Mouse (Mus musculus): ENCODE data around the gene Rag1. TPM values are rescaled to one million over a fixed set of nuclear protein-coding genes. Genes with fewer than 3 reads are reported as not detected.

Rag1 gene
- polyA plus RNA-seq (2012; rRNA removed), result 0.06 and 0.12 TPM in 2 replicates

DNA sequence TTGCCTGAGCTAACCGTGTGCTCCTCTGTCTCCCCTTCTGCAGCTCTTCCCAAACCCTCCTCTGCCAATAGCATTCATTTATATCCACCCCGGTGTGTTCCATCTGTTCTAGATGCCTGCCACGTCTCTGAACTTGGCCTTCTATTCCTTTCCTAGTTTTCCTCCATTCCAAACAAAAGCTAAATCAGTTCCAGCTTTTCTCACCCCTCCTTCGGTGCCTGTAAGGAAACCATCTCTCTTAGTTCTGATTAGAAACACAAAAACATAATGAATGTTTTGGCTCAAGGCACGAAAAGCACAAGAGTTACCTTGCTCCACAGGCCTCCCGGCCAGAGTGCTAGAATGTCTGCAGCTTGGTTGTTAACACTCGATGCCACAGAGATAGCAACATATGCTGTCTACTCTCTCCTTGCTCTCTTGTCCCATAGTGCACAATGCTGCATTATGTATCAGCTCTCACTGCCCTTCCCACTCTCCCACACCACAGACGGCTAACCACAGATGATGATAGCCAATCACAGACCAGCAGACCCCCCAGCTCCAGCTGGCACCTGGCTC, at the start of gene Rag1, which contains the start of gene B230118H07Rik:
Rag1 (minus strand) TSS at position 388 of the 558 bp plus-strand sequence.
B230118H07Rik (minus strand) TSS at position 419 of the 558 bp plus-strand sequence.
- DNase-seq (ENCODE audit: low read depth in 1 of 2, low spot score in 2 of 2), result no peak
- TF ChIP-seq CTCF (IDR thresholded peaks at IDR 0.05; ENCODE audit: extremely low read depth, insufficient read depth, insufficient read length, insufficient replicate concordance) (no peak), POLR2A (IDR thresholded peaks at IDR 0.05; ENCODE audit: low read depth, low read length) (no peak)
- Histone ChIP-seq H3K27me3 (ENCODE audit: control insufficient read depth, insufficient read depth, low read length) (no peaks in the 10 kb centered on the region), H3K36me3 (ENCODE audit: control insufficient read depth, insufficient read depth, low read length) (no peaks in the 10 kb centered on the region), H3K4me1 (ENCODE audit: control insufficient read depth, insufficient read depth, insufficient read length) (peaks cover 2% of the 10 kb centered on the region; the same call in 1 of the 2 replicates), H3K4me3 (ENCODE audit: extremely low read depth, insufficient read depth, insufficient read length) (no peak within 1 kb of the TSS), H3K27ac (ENCODE audit: insufficient read depth, low read length) (no peak within 1 kb of the TSS)
- whole genome bisulfite sequencing, result 27% methylated on average over 8 of the region's 8 CpGs

- Histone ChIP-seq H3K27me3 (ENCODE audit: control insufficient read depth, insufficient read depth, low read length) (no peaks in the 10 kb centered on the region), H3K36me3 (ENCODE audit: control insufficient read depth, insufficient read depth, low read length) (peaks cover 33% of the 10 kb centered on the region), H3K4me3 (ENCODE audit: extremely low read depth, insufficient read depth, insufficient read length) (no peak overlapping the region), H3K27ac (ENCODE audit: insufficient read depth, low read length) (no peak overlapping the region), H3K4me1 (ENCODE audit: control insufficient read depth, insufficient read depth, insufficient read length) (peaks cover 4% of the 10 kb centered on the region)
- DNase-seq (ENCODE audit: low read depth in 1 of 2, low spot score in 2 of 2), result no peak
- no peak for TF ChIP-seq CTCF (IDR thresholded peaks at IDR 0.05; ENCODE audit: extremely low read depth, insufficient read depth, insufficient read length, insufficient replicate concordance)
- TF ChIP-seq POLR2A (IDR thresholded peaks at IDR 0.05; ENCODE audit: low read depth, low read length), result no peak
- WGBS, result 93% methylated on average over 7 of the region's 7 CpGs
Measured at GRCm38 (mm10) chr2:101695584-101695983, 46.3 kb upstream of the Rag1 start.

DNA sequence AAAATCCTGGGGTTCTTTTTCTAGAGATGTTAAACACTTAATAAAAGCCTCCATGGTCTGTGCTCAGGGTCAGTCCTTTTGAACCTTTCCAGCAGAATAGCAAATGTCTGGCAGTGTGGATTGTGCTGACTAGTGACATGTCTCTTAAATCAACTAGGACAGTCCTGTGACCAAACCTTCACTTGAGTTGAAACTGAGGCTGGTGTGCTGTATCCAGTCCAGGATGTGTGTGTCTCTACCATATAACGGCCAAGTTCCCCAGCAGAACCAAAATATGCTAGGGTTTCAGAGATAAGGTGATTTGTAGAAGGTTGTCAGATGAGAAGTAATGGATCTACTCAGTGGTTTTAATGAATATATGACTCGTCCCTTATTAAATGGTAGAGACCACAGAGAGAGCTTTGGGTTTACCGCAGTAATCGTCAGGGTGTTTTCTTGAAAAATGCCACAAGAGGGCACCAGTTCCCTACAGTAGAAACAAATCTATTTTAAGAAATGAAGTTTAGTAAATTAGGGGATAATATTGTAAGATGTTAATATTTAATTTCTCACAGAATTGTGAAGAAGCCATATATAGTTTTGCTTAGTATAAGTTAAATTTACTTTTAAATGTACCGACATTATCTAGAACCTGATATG, 44.4 kb upstream of the Rag1 start:
- H3K27me3 ChIP-seq (ENCODE audit: control insufficient read depth, insufficient read depth, low read length), result no peaks in the 10 kb centered on the region
- TF ChIP-seq POLR2A (IDR thresholded peaks at IDR 0.05; ENCODE audit: low read depth, low read length) (no peak), CTCF (IDR thresholded peaks at IDR 0.05; ENCODE audit: extremely low read depth, insufficient read depth, insufficient read length, insufficient replicate concordance) (no peak)
- H3K4me3 ChIP-seq (ENCODE audit: extremely low read depth, insufficient read depth, insufficient read length), result no peak overlapping the region
- no peak overlapping the region for H3K27ac ChIP-seq (ENCODE audit: insufficient read depth, low read length)
- H3K36me3 ChIP-seq (ENCODE audit: control insufficient read depth, insufficient read depth, low read length), result peaks cover 42% of the 10 kb centered on the region
- no peak for DNase-seq (ENCODE audit: low read depth in 1 of 2, low spot score in 2 of 2)
- H3K4me1 ChIP-seq (ENCODE audit: control insufficient read depth, insufficient read depth, insufficient read length), result peaks cover under 1% of the 10 kb centered on the region
- WGBS, result 54% methylated on average over 5 of the region's 5 CpGs

GRCm38 (mm10) chr2:101693043-101693442, 43.7 kb upstream of the Rag1 start:
- no peak for DNase-seq (ENCODE audit: low read depth in 1 of 2, low spot score in 2 of 2)
- Histone ChIP-seq H3K4me3 (ENCODE audit: extremely low read depth, insufficient read depth, insufficient read length) (no peak overlapping the region), H3K27ac (ENCODE audit: insufficient read depth, low read length) (no peak overlapping the region), H3K4me1 (ENCODE audit: control insufficient read depth, insufficient read depth, insufficient read length) (no peaks in the 10 kb centered on the region), H3K36me3 (ENCODE audit: control insufficient read depth, insufficient read depth, low read length) (peaks cover 45% of the 10 kb centered on the region), H3K27me3 (ENCODE audit: control insufficient read depth, insufficient read depth, low read length) (no peaks in the 10 kb centered on the region)
- 72% methylated on average over 4 of the region's 4 CpGs for WGBS
- TF ChIP-seq CTCF (IDR thresholded peaks at IDR 0.05; ENCODE audit: extremely low read depth, insufficient read depth, insufficient read length, insufficient replicate concordance), result no peak

DNA sequence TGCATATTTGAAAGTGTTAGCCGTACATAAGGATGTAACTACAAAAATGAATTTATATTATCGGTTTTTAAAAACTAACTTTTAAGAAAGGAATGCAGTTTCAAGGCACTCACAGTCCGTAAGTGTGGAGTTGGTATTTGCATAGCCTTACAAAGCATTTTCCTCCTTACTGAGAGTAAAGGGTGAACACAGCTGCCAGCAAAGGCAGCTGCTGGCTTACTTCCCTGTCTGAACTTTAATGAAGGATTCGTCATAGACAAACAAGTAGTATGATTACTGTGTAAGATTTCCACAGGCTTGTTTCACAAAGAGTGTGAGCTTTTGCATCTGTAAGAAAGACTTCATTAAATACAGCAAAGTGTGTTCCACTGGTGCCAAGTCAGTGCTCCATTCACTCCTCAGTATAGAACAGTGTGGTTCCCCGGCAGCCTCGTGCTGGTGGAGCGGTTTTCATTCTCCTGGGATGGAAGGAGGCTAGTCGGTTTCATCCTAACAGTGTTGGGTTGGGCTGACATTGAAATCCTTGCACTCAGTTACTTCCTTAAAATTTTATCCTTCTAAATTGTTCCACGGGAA, 41.0 kb upstream of the Rag1 start:
- H3K36me3 ChIP-seq (ENCODE audit: control insufficient read depth, insufficient read depth, low read length), result peaks cover 43% of the 10 kb centered on the region

DNA sequence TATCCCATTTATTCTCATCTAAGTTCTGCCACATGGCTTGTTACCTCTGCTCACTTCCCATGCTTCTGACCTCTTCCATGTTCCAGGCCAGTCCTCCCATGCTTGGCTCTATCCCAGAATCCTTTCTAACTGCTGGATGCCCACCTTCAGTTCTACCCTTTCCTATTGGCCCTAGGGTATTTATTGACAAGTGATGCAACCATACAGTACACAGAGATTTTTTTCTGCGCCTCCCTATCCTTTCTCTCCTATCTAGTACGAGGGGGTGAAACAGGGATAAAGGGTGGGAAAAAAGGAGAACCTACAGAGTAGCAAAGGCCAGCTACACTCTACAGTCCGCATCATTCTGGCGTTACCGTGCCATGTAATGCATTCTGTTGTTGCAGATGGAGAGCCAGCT, 38.7 kb upstream of the Rag1 start:
- no peak for TF ChIP-seq POLR2A (IDR thresholded peaks at IDR 0.05; ENCODE audit: low read depth, low read length)
- no peak for TF ChIP-seq CTCF (IDR thresholded peaks at IDR 0.05; ENCODE audit: extremely low read depth, insufficient read depth, insufficient read length, insufficient replicate concordance)
- H3K36me3 ChIP-seq (ENCODE audit: control insufficient read depth, insufficient read depth, low read length), result peaks cover 45% of the 10 kb centered on the region

More for the DNA sequence above, 41.0 kb upstream of the Rag1 start:
- Histone ChIP-seq H3K4me3 (ENCODE audit: extremely low read depth, insufficient read depth, insufficient read length) (no peak overlapping the region), H3K27ac (ENCODE audit: insufficient read depth, low read length) (no peak overlapping the region), H3K4me1 (ENCODE audit: control insufficient read depth, insufficient read depth, insufficient read length) (no peaks in the 10 kb centered on the region), H3K27me3 (ENCODE audit: control insufficient read depth, insufficient read depth, low read length) (no peaks in the 10 kb centered on the region)
- 91% methylated on average over 9 of the region's 9 CpGs for WGBS
- TF ChIP-seq CTCF (IDR thresholded peaks at IDR 0.05; ENCODE audit: extremely low read depth, insufficient read depth, insufficient read length, insufficient replicate concordance) (no peak), POLR2A (IDR thresholded peaks at IDR 0.05; ENCODE audit: low read depth, low read length) (no peak)
- DNase-seq (ENCODE audit: low read depth in 1 of 2, low spot score in 2 of 2), result no peak

GRCm38 (mm10) chr2:101684421-101684820, 35.1 kb upstream of the Rag1 start:
- TF ChIP-seq POLR2A (IDR thresholded peaks at IDR 0.05; ENCODE audit: low read depth, low read length), result no peak
- no peak for TF ChIP-seq CTCF (IDR thresholded peaks at IDR 0.05; ENCODE audit: extremely low read depth, insufficient read depth, insufficient read length, insufficient replicate concordance)
- no peaks in the 10 kb centered on the region; the same call in 1 of the 2 replicates for H3K4me1 ChIP-seq (ENCODE audit: control insufficient read depth, insufficient read depth, insufficient read length)
- H3K27ac ChIP-seq (ENCODE audit: insufficient read depth, low read length), result no peak overlapping the region
- no peaks in the 10 kb centered on the region for H3K27me3 ChIP-seq (ENCODE audit: control insufficient read depth, insufficient read depth, low read length)
- DNase-seq (ENCODE audit: low read depth in 1 of 2, low spot score in 2 of 2), result no peak
- peaks cover 28% of the 10 kb centered on the region for H3K36me3 ChIP-seq (ENCODE audit: control insufficient read depth, insufficient read depth, low read length)
- no peak overlapping the region for H3K4me3 ChIP-seq (ENCODE audit: extremely low read depth, insufficient read depth, insufficient read length)
- 92% methylated on average over 12 of the region's 12 CpGs for WGBS

More for the DNA sequence above, 38.7 kb upstream of the Rag1 start:
- no peaks in the 10 kb centered on the region for H3K27me3 ChIP-seq (ENCODE audit: control insufficient read depth, insufficient read depth, low read length)
- no peaks in the 10 kb centered on the region for H3K4me1 ChIP-seq (ENCODE audit: control insufficient read depth, insufficient read depth, insufficient read length)
- H3K4me3 ChIP-seq (ENCODE audit: extremely low read depth, insufficient read depth, insufficient read length), result no peak overlapping the region
- H3K27ac ChIP-seq (ENCODE audit: insufficient read depth, low read length), result no peak overlapping the region
- WGBS, result 92% methylated on average over 5 of the region's 5 CpGs
- no peak for DNase-seq (ENCODE audit: low read depth in 1 of 2, low spot score in 2 of 2)

All from spleen, adult 2 months (tissue).